Comparison of ENCODE assay signal across 18 mouse cellular contexts in genomic region chr2:165894533-165894932, GRCm38 (mm10). TPM values are rescaled to one million over a fixed set of nuclear protein-coding genes. Genes with fewer than 3 reads are reported as not detected.
DNase-seq lines count a peak whose midpoint lies in the region; ATAC-seq and TF ChIP-seq lines count a peak whose summit lies in the region.
"Had no signal": no experiment of that assay in that cellular context is flagged by ENCODE, and none has a peak within 500 bp of the region (broad histone marks: within the 10 kb centered on the region; RNA-seq: fewer than 3 reads in every experiment).

No protein-coding gene starts in this region.

- no peak for DNase-seq in heart, postnatal 4 days
- DNase-seq in urinary bladder, postnatal 14 days (ENCODE audit: low spot score) = peak; percentile 76
- DNase-seq in urinary bladder, postnatal 25 days (ENCODE audit: low spot score) = no peak
- peak; percentile 14 for DNase-seq in stomach, postnatal 0 days (ENCODE audit: low spot score)
- DNase-seq in gastrocnemius, postnatal 4 days (ENCODE audit: low spot score in 2 of 2) = no peak
- DNase-seq: adrenal gland, adult 8-10 months; cerebellum, adult 18-20 months; cerebellum, postnatal 36 days; heart, adult 18-20 months; left cerebral cortex, postnatal 4 days had no signal

- H3K4me2 ChIP-seq in heart, embryonic 11.5 days = peak overlapping the region; percentile 6; the same call in 1 of the 2 replicates
- no peak overlapping the region for H3K4me2 ChIP-seq in embryonic facial prominence, embryonic 12.5 days (replicated peaks)
- no peak overlapping the region for H3K4me2 ChIP-seq in stomach, postnatal 0 days (replicated peaks; ENCODE audit: low read depth)
- H3K4me2 ChIP-seq: hindbrain, embryonic 14.5 days; intestine, embryonic 15.5 days; kidney, embryonic 15.5 days had no signal

- H3K27ac ChIP-seq in heart, embryonic 11.5 days (ENCODE audit: low read depth, low read length) = no peak overlapping the region
- 0 out of 2 replicates have a peak overlapping the region, but pooled peaks have one; percentile 23 for H3K27ac ChIP-seq in embryonic facial prominence, embryonic 12.5 days
- H3K27ac ChIP-seq in stomach, postnatal 0 days (replicated peaks) = peak overlapping the region; percentile 61; the same call in 1 of the 2 replicates
- H3K27ac ChIP-seq: hindbrain, embryonic 14.5 days; intestine, embryonic 15.5 days; kidney, embryonic 15.5 days had no signal

- H3K4me1 ChIP-seq in heart, embryonic 11.5 days (ENCODE audit: control insufficient read depth, insufficient read depth, low read length) = peaks cover 33% of the 10 kb centered on the region
- peaks cover 27% of the 10 kb centered on the region; the same call in 1 of the 2 replicates for H3K4me1 ChIP-seq in embryonic facial prominence, embryonic 12.5 days
- H3K4me1 ChIP-seq in stomach, postnatal 0 days (replicated peaks; ENCODE audit: control insufficient read depth, insufficient read depth) = no peaks in the 10 kb centered on the region

- no peak overlapping the region for H3K9ac ChIP-seq in heart, embryonic 11.5 days (ENCODE audit: low read depth, low read length)
- no peak overlapping the region for H3K9ac ChIP-seq in embryonic facial prominence, embryonic 12.5 days
- no peak overlapping the region for H3K9ac ChIP-seq in stomach, postnatal 0 days (ENCODE audit: low read length)
- H3K9ac ChIP-seq: hindbrain, embryonic 14.5 days; kidney, embryonic 15.5 days had no signal

- 31% methylated on average over 2 of the region's 4 CpGs for WGBS in heart, embryonic 11.5 days (ENCODE audit: insufficient replicate concordance)
- WGBS in embryonic facial prominence, embryonic 12.5 days = 33% methylated on average over 4 of the region's 4 CpGs
- 53% methylated on average over 2 of the region's 4 CpGs for WGBS in stomach, postnatal 0 days

- H3K4me3 ChIP-seq in heart, embryonic 11.5 days (ENCODE audit: low read depth, low read length) = no peak overlapping the region
- H3K4me3 ChIP-seq in embryonic facial prominence, embryonic 12.5 days = no peak overlapping the region
- H3K4me3 ChIP-seq in stomach, postnatal 0 days (ENCODE audit: low read depth, low read length) = no peak overlapping the region
- H3K4me3 ChIP-seq: erythroblast, embryonic 14.5 days; intestine, embryonic 15.5 days; kidney, embryonic 15.5 days had no signal

- TF ChIP-seq EP300 in stomach, postnatal 0 days (optimal IDR thresholded peaks at IDR 0.05) = no peak

- TF ChIP-seq CTCF in stomach, postnatal 0 days (IDR thresholded peaks at IDR 0.05; ENCODE audit: low read depth) = no peak

- H3K36me3 ChIP-seq in heart, embryonic 11.5 days (ENCODE audit: control insufficient read depth, insufficient read depth, low read length) = no peaks in the 10 kb centered on the region
- H3K36me3 ChIP-seq in embryonic facial prominence, embryonic 12.5 days = no peaks in the 10 kb centered on the region
- no peaks in the 10 kb centered on the region for H3K36me3 ChIP-seq in stomach, postnatal 0 days (ENCODE audit: control insufficient read depth, insufficient read depth, low read length)
- H3K36me3 ChIP-seq: intestine, embryonic 15.5 days; kidney, embryonic 15.5 days had no signal

- H3K9me3 ChIP-seq in heart, embryonic 11.5 days (replicated peaks; ENCODE audit: control insufficient read depth, low read length) = no peaks in the 10 kb centered on the region
- H3K9me3 ChIP-seq in embryonic facial prominence, embryonic 12.5 days = no peaks in the 10 kb centered on the region
- no peaks in the 10 kb centered on the region for H3K9me3 ChIP-seq in stomach, postnatal 0 days (ENCODE audit: control insufficient read depth, low read length)
- H3K9me3 ChIP-seq: intestine, embryonic 15.5 days; kidney, embryonic 15.5 days had no signal

- ATAC-seq in heart, embryonic 11.5 days (replicated peaks; ENCODE audit: insufficient number of reproducible peaks, low FRiP score, low TSS enrichment) = no peak
- no peak for ATAC-seq in embryonic facial prominence, embryonic 12.5 days (ENCODE audit: insufficient number of reproducible peaks, insufficient read depth, low FRiP score, low TSS enrichment)
- no peak for ATAC-seq in stomach, postnatal 0 days (ENCODE audit: low FRiP score, low TSS enrichment)
- no peak for ATAC-seq in granulocyte monocyte progenitor cell, adult 5-6 weeks (replicated peaks; ENCODE audit: poor library complexity, severe bottlenecking)
- ATAC-seq: forebrain, embryonic 16.5 days; intestine, embryonic 15.5 days had no signal

- no peaks in the 10 kb centered on the region for H3K27me3 ChIP-seq in heart, embryonic 11.5 days (ENCODE audit: control insufficient read depth, insufficient read depth, low read length)
- H3K27me3 ChIP-seq in embryonic facial prominence, embryonic 12.5 days = no peaks in the 10 kb centered on the region
- H3K27me3 ChIP-seq in stomach, postnatal 0 days (ENCODE audit: control insufficient read depth, insufficient read depth, low read length) = no peaks in the 10 kb centered on the region
- H3K27me3 ChIP-seq: intestine, embryonic 15.5 days; kidney, embryonic 15.5 days had no signal

RNA-seq across cellular contexts. Expression of gene Zmynd8, which starts 4.3 kb away (rescaled TPM):
- 39.6 and 47.6 TPM in 2 replicates for polyA plus RNA-seq in heart, embryonic 11.5 days (2014; fragmentation: Nextera tagmentation; extraction: Ambion mirVana)
- 10 to 100 TPM; 49.5 to 50.4 TPM for total RNA-seq in heart, postnatal 4 days (2021)
- 58.9 and 64.2 TPM in 2 replicates for polyA plus RNA-seq in embryonic facial prominence, embryonic 12.5 days (2016; fragmentation: Nextera tagmentation; extraction: Ambion mirVana)
- polyA plus RNA-seq in stomach, postnatal 0 days (2015; fragmentation: Nextera tagmentation; extraction: Ambion mirVana) = 24.3 and 29.7 TPM in 2 replicates
- total RNA-seq in granulocyte monocyte progenitor cell, adult 5-6 weeks (2014; fragmentation: Nextera tagmentation) = 53.0 and 58.3 TPM in 2 replicates
- 32.2 and 33.7 TPM in 2 replicates for total RNA-seq in granulocyte monocyte progenitor cell, adult 5-6 weeks (2017)
- total RNA-seq in gastrocnemius, postnatal 4 days (2021) = 10 to 100 TPM; 39.0 to 39.6 TPM

Comparison
In these comparisons a context has a peak if more than half of its experiments do, and no peak if none do; other contexts are left out.
1. DNase-seq: peak in urinary bladder, postnatal 14 days (single experiment) and stomach, postnatal 0 days (single experiment); none in heart, postnatal 4 days (single experiment), urinary bladder, postnatal 25 days (single experiment) and gastrocnemius, postnatal 4 days (0 of 2).